Mouse (Mus musculus): ENCODE data around the gene Pgpep1l.

Gene Pgpep1l

DNA sequence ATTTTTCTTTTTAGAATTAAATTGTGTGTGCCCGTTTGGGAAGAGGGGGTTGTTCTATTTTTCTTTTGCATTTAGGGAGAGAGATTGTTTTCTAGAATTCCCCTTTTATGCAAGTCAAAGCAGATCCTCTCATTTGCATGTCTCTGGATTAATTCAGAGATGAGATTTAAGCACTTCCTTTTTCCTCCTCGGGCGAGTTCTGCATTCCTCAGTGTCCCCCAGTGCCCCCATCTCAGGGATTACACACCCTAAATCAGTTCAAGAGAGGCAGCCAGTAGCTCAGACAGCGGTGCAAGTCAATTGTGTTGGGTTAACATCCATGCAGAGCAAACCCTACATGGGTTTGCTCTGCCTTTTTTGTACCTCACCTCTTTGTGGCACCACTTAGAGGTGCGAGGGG, 50.2 kb downstream of the Pgpep1l start:
- DNase-seq (ENCODE audit: low spot score in 2 of 2), result no peak

DNA sequence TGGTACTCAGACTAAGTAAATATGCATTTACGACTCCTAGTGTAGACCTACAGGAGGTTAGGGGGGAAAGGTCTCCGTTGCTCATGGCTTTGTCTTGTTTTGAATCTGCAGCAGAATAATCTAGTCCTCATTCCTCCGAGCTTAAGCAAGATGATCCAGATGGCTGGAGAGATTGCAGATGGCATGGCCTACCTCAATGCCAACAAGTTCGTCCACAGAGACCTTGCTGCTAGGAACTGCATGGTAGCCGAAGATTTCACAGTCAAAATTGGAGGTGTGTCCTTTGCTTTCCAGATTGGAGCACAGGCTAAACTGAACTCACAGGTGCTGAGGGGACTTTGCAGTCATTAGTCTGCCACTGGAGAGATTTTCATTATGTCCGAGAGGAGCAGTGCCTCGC, 52.1 kb downstream of the Pgpep1l start:
- DNase-seq (ENCODE audit: low spot score in 2 of 2), result no peak

DNA sequence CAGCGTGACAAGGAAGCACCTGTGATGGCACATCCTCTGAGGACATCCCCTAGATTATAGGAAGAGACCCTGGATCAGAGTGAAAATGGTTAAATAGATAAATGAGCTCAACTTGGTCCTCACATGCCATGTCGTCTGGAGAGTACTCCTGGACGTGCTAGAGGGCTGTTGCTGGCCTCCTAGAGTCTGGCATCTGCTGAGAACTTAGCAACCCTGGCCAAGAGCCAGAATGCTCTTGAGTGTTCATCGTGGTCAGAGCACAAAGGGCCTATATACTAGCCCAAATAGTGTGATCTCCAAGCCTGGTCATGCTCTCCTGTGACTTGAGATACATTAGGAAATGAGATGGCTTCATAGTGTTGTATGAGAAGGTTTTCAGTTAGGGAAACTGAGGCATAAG, 53.6 kb downstream of the Pgpep1l start:
- DNase-seq (ENCODE audit: low spot score in 2 of 2), result no peak

DNA sequence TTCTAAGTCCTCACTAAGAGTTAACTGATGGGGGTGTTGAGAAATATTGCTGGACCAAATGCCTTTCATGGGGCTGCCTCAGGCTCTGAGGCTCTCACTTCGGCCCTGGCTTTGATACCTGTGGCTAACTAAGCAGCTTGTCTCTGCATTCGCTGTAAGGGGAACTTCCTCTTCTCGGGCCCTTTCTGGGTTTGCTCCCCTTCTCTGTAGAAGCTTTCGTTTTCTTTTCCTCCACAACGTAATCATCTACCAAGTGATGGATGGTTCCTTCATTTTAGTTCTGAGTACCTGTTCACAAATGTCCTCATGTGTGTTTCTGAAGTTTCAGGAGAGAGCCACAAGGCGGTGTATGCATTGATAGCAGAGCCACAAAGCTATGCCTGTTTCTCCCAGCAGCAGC, 55.0 kb downstream of the Pgpep1l start:
- no peak for DNase-seq (ENCODE audit: low spot score in 2 of 2)

DNA sequence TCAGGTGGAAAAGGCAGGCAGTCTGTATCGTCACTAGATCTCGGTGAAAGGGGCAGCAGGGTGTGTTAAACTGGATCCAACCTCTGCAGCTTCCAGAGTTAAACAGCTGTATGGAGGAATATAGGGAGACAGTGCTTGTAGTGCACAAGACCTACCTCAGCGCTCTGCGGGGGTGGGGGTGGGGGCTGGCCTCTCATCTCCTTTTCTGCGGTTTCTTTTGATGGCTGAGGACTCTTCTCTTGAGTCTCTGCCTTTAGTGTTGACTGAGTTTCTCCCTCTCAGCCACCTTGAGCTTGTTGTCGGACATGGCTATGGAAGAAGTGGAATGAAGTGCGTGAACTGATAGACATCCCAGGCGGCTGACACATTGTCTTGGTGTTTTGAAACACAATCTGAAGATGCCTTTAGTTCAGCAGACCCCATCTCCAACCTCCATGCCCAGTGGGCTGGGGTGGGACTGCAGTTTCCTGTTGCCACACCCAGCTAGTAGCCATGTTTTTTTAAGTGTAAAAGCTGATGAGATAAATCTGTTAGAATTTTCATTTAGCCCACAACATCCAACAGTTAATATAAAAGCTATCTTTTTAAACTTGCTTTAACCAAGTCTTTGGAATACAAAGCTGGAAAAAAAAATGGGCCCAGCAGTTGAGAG, 58.1 kb downstream of the Pgpep1l start:
- no peak for DNase-seq (ENCODE audit: low spot score in 2 of 2)

DNA sequence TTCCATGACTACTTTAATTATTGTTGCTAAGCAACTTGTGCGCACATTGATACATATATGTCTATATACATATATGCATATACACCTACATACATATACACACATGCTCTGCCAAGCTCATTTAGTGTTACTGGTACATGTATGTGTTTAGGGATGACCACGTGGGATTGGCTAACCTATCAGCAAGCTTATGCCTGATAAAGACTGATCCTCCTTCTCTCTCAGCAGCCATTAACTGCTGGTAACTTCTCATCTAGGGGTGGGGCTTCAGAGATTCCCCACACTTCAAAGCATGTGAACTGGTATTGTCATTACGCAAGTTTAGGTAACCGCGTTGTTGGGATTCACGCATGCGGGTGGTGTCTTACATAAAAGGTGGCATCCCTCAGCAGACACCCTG, 64.4 kb downstream of the Pgpep1l start:
- DNase-seq (ENCODE audit: low spot score in 2 of 2), result no peak

DNA sequence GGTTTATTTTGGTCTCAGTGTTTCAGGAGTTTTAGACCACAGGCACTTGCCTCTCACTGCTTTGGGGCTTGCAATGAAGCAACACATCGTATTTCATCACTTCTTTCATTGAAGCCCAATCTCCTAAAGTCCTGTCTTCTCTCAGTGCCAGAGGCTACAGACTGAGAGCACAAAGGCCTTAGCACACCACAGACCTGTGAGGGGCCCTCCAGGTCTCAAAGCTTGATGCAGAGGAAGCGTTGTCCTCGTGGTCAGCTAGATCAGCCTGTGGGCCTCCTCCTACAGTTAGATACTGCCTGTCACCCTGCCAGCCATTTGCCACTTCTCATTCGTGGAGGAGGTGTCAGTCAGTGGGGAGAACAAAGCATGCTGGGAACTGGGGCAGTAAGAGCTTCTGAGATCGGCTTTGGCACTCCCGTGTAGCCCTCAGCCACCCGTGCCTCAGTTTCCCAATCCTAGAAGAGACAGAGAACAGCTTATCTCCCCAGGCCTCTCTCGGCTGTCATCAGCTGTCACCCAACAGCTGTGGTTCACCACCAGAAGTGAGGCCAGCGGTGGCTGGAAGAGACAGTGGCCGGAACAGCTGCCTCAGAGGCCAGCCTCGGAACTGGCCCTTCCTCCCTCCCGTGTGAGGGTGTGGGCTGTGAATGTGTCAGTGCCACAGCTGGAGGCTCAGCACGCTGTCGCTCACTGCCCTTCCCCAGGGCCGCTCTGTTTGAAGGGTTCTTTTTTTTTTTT, 69.9 kb downstream of the Pgpep1l start:
- DNase-seq (ENCODE audit: low spot score in 2 of 2), result no peak

DNA sequence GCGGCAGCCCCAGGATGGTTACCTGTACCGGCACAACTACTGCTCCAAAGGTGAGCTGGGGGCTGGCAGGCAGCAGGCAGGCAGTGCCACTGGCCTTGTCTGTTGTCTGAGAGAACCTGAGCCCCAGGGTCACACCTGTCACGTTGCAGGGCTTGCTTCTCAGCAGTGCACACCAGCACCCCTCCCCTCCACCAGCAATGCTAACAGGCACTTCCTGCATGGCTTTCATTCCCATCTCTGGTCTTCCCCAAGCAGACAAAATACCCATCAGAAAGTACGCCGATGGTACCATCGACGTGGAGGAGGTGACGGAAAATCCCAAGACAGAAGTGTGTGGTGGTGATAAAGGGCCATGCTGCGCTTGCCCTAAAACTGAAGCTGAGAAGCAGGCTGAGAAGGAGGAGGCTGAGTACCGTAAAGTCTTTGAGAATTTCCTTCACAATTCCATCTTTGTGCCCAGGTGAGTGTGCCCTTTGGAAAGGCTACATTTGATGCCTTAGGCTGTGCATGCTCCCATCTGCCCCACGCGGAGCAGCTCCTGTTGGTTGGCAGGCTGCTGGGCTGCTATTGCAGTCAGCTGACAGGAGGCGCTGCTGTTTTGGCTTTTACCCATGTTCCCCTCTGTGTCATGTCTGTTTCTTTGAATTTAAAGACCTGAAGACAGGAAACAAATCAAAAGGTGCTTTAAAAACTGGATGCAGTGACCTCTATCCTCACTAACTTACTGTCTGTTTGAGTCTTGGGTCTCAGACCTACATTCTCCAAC, 74.2 kb downstream of the Pgpep1l start:
- no peak for DNase-seq (ENCODE audit: low spot score in 2 of 2)

DNA sequence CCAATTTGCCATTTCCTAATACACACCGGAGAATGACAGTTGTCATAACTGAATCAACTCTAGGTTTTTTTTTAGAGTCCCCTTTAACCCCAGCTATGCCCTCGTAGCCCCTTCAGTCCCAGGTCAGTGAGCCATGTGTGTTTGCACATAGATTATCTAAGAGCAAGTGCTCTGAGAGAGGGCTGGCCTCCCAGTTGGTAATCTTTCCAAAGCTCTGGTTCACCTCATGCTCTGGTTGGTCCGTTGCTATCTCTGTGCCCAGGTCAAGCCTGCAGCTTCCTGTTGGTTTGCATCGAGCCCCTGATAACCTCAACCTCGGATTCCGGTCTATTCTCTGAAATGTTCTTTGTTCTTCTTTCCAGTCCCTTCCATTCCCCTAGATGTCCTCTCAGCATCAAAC, 74.8 kb downstream of the Pgpep1l start:
- DNase-seq (ENCODE audit: low spot score in 2 of 2), result no peak
